Mouse (Mus musculus): ENCODE measurements around the gene Srp68.

DNA sequence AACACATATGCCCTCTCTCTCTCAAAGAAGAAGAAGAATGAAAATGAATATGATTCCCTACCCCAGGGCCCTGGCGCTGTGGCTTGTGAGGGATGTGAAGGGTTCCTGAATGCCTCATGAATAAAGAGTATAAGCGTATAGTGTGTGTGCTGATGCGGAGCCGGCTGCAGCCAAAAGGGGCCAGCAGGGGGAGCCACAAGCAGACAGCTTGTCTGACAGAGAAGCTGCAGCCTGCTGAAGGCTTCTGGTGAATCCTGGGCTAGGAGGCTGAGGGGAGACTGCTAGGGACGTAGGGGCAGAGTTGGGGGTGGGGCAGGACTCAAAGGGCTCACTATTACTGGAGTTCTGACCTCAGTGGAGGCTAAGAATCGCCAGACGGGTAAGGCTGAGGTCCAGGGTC is 58.8 kb downstream of the Srp68 start:
- TF ChIP-seq CTCF (IDR thresholded peaks at IDR 0.05; ENCODE audit: control insufficient read depth, insufficient read depth, insufficient read length) (peak; percentile 25), FOSL1 (IDR thresholded peaks at IDR 0.05; ENCODE audit: insufficient read depth, low read length, poor library complexity, severe bottlenecking) (no peak), MYOG (IDR thresholded peaks at IDR 0.05; ENCODE audit: control insufficient read depth, extremely low read depth, insufficient read length) (no peak), MAX (IDR thresholded peaks at IDR 0.05) (no peak), CEBPB (IDR thresholded peaks at IDR 0.05; ENCODE audit: low read depth) (no peak), MYOD1 (IDR thresholded peaks at IDR 0.05; ENCODE audit: control insufficient read depth, insufficient read length, low read depth) (no peak)

Measured in C2C12 (cell line).